Mouse (Mus musculus) midbrain, embryonic 15.5 days (tissue): ENCODE measurements around the gene Rbm33. TPM values are rescaled to one million over a fixed set of nuclear protein-coding genes. Genes with fewer than 3 reads are reported as not detected.
A peak's percentile ranks its signal among the peaks of the same experiment; 100 is the strongest.

Experiments
- ATAC-seq: fragments of 200-750 bp; cut with Nextera tagmentation; replicated peaks from 2 replicates; pipeline ENCODE4 v1.8.0; 2017; ENCODE audit warnings: moderate TSS enrichment
- H3K27ac ChIP-seq: fragments of 300-500 bp; sonication (generic); 2 replicates; pipeline ENCODE4 v1.5.1; 2015; ENCODE audit warnings: mild to moderate bottlenecking, inconsistent platforms
- H3K27me3 ChIP-seq: fragments of 300-500 bp; sonication (generic); replicated peaks from 2 replicates; pipeline ENCODE4 v1.6.1; 2015; ENCODE audit warnings: inconsistent platforms
- H3K36me3 ChIP-seq: fragments of 300-500 bp; sonication (generic); replicated peaks from 2 replicates; pipeline ENCODE4 v1.6.1; 2015; ENCODE audit warnings: inconsistent platforms
- H3K4me1 ChIP-seq: fragments of 300-500 bp; sonication (generic); 2 replicates; pipeline ENCODE4 v1.6.1; 2015; ENCODE audit warnings: inconsistent platforms
- H3K4me2 ChIP-seq: fragments of 300-500 bp; sonication (generic); 2 replicates; pipeline ENCODE4 v1.6.1; 2015; ENCODE audit warnings: inconsistent platforms, mild to moderate bottlenecking, moderate library complexity
- H3K4me3 ChIP-seq: fragments of 300-500 bp; sonication (generic); 2 replicates; pipeline ENCODE4 v1.5.1; 2015; ENCODE audit warnings: mild to moderate bottlenecking, inconsistent platforms
- H3K9ac ChIP-seq: fragments of 300-500 bp; sonication (generic); 2 replicates; pipeline ENCODE4 v1.6.1; 2015; ENCODE audit warnings: mild to moderate bottlenecking, inconsistent platforms
- H3K9me3 ChIP-seq: fragments of 300-500 bp; sonication (generic); 2 replicates; pipeline ENCODE4 v1.6.1; 2016; ENCODE audit warnings: inconsistent platforms
- WGBS: fragments of 180-500 bp; shearing (Covaris S2); methylation state at CpG from one replicate; pipeline ENCODE4 v1.1.7; 2015; ENCODE audit warnings: mixed read lengths; 5-methylcytosine and 5-hydroxymethylcytosine counted together
- polyA plus RNA-seq: library from polyadenylated mRNA; unstranded; fragments of >200 nt; fragmentation: Nextera tagmentation; extraction: Ambion mirVana; gene quantifications from 2 replicates; pipeline ENCODE4 v1.2.1, GENCODE M21; 2015

The Rbm33 gene
- polyA plus RNA-seq, 1 experiment from 2014 or later: 18.6 TPM

DNA sequence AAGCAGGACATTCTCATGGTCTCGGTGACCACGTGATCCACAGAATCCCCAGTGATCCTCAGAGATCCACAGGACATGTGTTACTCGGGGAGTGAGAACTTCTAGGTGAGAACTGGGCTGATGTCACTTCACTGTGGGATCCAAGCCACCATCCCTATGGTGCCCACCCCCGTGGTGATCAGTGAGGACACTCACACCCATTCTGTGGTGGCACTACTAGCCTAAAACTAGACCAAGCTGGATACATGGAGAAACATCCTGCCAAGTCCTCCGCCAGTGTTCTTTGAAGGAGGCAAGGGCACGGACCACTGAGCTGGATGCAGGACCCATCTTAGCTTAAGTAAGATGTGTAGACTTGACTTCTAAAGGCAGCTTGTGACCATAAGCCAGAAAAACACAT lies 17.6 kb upstream of the Rbm33 start:
- ATAC-seq: no peak
- Histone ChIP-seq H3K4me3 (no peak overlapping the region), H3K9me3 (no peaks in the 10 kb centered on the region), H3K9ac (no peak overlapping the region), H3K36me3 (no peaks in the 10 kb centered on the region), H3K4me1 (no peaks in the 10 kb centered on the region), H3K27me3 (no peaks in the 10 kb centered on the region; the same call in 1 of the 2 replicates), H3K4me2 (no peak overlapping the region), H3K27ac (no peak overlapping the region)
- 85% methylated on average over 6 of the region's 6 CpGs for WGBS

DNA sequence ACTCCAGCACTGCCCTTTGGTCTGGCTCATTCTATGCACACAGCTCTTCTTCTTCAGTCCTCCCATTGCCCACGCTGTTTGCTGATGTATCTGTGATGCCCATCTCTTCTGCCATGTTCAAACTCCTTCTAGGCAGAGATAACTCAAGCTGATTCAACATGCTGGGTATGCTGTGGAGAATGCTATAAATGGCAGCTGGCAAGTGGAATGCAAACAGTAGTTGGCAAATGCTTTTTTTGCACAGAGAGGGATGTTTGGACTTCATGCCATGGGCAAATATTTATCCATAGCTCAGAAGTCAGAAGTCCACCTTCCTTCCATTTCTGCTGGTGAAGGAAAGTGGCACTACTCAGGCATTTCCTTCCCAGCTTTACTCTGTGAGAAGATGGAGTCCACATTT lies 14.2 kb upstream of the Rbm33 start:
- Histone ChIP-seq H3K4me3 (no peak overlapping the region), H3K36me3 (no peaks in the 10 kb centered on the region), H3K4me2 (no peak overlapping the region), H3K27me3 (no peaks in the 10 kb centered on the region), H3K9me3 (no peaks in the 10 kb centered on the region), H3K4me1 (no peaks in the 10 kb centered on the region), H3K9ac (no peak overlapping the region), H3K27ac (no peak overlapping the region)
- WGBS: 79% methylated on average over 1 of the region's 1 CpGs
- no peak for ATAC-seq

DNA sequence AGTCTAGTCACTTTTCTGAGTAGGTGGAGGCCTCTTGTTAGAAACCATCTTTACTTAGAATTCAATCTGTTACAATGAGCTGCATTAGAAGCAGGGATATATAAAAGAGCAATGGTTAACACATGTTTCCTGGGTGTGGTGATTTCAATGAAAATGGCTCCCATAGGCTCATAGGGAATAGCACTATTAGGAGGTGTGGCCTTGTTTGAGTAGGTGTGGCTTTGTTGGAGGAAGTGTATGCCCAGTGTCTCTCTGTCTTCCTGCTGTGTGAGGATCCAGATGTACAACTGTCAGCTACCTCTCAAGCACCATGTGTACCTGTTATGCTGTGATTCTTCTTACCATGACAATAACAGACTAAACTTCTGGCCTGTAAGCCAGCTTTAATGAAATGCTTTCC lies 12.4 kb upstream of the Rbm33 start:
- Histone ChIP-seq H3K27me3 (no peaks in the 10 kb centered on the region), H3K9me3 (no peaks in the 10 kb centered on the region), H3K36me3 (no peaks in the 10 kb centered on the region), H3K4me1 (no peaks in the 10 kb centered on the region), H3K27ac (no peak overlapping the region), H3K4me3 (no peak overlapping the region), H3K9ac (no peak overlapping the region), H3K4me2 (no peak overlapping the region)
- ATAC-seq: no peak

DNA sequence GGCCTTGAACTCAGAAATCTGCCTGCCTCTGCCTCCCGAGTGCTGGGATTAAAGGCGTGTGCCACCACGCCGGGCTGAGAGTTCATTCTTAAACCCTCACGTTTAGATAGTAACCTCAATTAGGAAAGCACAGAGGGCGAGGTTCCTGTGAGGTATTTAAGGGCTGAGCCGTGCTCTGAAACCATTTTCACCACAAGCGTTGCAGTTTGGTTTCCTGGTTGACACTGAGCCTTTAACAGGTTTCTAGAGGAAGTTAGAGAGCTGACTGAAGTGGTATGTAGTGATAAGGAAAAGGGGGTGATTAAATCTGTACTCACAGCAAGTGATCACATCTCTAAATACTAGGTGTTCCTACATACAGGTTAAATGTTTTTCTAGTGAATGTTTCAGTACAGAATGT lies 1.4 kb upstream of the Rbm33 start:
- no peak overlapping the region for H3K27ac ChIP-seq
- H3K27me3 ChIP-seq: no peaks in the 10 kb centered on the region
- peaks cover 28% of the 10 kb centered on the region for H3K4me1 ChIP-seq
- 84% methylated on average over 8 of the region's 8 CpGs for WGBS
- no peaks in the 10 kb centered on the region for H3K36me3 ChIP-seq
- no peak for ATAC-seq
- no peaks in the 10 kb centered on the region for H3K9me3 ChIP-seq
- H3K4me2 ChIP-seq: no peak overlapping the region
- H3K9ac ChIP-seq: no peak overlapping the region
- no peak overlapping the region for H3K4me3 ChIP-seq

DNA sequence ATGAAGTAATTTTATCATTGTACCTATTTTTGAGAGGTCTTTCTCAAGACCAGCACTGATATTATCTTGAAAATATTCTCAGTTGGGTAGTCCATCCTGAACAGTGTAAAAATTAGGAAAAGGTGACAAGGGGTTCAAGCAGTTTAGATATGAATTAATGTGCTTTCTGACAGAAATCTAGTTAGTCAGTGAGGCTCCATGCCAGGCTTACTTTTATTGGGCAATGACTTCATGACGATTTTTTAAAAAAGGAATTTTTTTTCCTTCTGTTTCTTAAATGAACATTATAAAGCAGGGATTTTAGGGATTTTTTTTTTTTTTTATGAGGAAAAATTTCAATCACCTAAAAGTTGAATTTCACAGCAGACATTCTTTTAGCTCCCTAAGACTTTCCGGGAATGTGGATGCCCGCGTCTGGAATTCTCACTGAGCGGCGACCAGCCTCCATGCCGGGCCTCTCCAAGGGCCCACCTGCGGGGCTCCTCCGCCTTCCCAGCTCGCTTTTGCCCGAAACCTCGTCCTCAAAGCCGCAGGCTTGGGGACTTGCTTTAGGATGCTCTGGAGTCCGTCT lies 685 bp upstream of the Rbm33 start:
- H3K36me3 ChIP-seq: no peaks in the 10 kb centered on the region
- H3K4me3 ChIP-seq: peak overlapping the region; percentile 94
- H3K9ac ChIP-seq: peak overlapping the region; percentile 94
- peak overlapping the region; percentile 100 for H3K27ac ChIP-seq
- peaks cover 35% of the 10 kb centered on the region for H3K4me1 ChIP-seq
- no peaks in the 10 kb centered on the region for H3K9me3 ChIP-seq
- no peaks in the 10 kb centered on the region for H3K27me3 ChIP-seq
- peak overlapping the region; percentile 67 for H3K4me2 ChIP-seq
- no peak; the same call in 1 of the 2 replicates for ATAC-seq
- whole genome bisulfite sequencing: under 1% methylated on average over 14 of the region's 14 CpGs

DNA sequence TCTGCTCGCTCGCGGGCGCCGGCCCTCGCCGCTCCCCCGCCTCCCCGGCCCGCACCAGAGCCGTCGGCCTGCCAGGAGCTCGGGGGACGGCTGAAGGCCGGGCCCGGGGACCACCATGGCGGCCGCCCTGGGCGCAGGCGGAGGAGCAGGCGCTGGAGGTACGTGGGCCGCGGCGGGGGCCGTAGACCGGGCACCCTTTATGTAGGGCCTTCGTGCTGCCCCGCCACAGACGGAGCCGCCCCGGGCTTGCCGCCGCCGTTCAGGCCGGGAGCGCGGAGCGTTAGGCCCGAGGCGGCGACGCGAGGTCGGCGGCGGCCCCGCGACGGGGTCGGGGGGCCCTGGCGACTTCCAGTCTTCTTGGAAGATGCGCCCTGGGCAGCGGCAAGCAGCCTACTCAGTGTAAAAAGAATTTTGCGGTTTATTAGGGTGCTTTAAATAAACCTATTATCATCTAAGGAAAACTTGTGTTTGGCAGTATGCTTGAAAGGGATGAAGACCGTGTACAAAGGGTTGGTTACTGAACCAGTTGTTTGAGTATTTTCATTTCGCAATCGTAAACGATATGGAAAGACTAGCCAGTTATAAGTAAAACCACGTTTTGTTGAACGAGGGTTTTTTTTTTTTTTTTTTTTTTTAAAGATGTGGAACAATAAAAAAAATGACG lies 464 bp downstream of the Rbm33 start:
- peak; percentile 82 for ATAC-seq
- H3K27me3 ChIP-seq: no peaks in the 10 kb centered on the region
- WGBS: under 1% methylated on average over 62 of the region's 62 CpGs
- H3K4me2 ChIP-seq: peak overlapping the region; percentile 67
- H3K9ac ChIP-seq: peak overlapping the region; percentile 94
- H3K27ac ChIP-seq: peak overlapping the region; percentile 100
- H3K4me1 ChIP-seq: peaks cover 40% of the 10 kb centered on the region
- peak overlapping the region; percentile 94 for H3K4me3 ChIP-seq
- no peaks in the 10 kb centered on the region for H3K36me3 ChIP-seq
- H3K9me3 ChIP-seq: no peaks in the 10 kb centered on the region

DNA sequence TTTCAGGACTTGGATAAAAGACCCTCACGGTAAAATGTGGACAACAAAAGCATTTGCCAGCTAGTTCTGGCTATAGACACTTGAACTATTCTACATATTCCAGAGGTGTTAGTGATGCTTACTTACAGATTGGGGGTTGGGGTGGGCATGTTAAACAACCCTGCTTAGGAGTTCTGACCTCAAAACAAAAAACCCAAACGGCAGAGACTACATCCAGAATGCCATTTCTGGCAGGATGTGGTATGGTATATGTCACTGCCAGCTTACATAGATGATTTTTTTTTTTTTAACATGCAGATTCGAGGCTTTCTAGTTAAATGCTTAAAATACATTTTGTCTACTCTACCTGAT lies 971 bp downstream of the Rbm33 start:
- Histone ChIP-seq H3K4me2 (peak overlapping the region; percentile 67), H3K4me3 (peak overlapping the region; percentile 94), H3K4me1 (peaks cover 40% of the 10 kb centered on the region), H3K36me3 (no peaks in the 10 kb centered on the region), H3K27ac (peak overlapping the region; percentile 100; the same call in 1 of the 2 replicates), H3K27me3 (no peaks in the 10 kb centered on the region), H3K9me3 (no peaks in the 10 kb centered on the region), H3K9ac (peak overlapping the region; percentile 94)
- 2% methylated on average over 3 of the region's 3 CpGs for WGBS
- ATAC-seq: no peak

DNA sequence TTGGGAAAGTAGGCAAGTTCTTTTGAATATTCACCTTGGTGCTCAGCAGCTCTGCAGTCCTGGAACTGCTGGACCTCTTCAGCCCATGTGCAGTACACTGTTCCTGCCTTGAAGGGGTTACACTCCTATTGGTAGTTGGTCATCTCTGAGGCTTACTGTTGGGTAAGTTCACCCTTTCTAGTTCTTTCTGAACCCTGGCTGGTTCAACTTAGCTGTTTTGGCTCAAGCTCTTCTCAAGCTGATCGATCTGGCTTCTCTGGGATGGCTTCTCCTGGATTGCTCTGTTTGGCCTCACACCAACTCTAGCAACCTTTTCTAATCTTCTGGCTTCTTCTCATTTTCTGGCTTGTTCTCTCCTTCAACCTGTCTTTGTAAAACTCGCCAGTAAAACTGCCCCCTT lies 1.8 kb downstream of the Rbm33 start:
- no peak for ATAC-seq
- H3K9ac ChIP-seq: peak overlapping the region; percentile 94; the same call in 1 of the 2 replicates
- 60% methylated on average over 2 of the region's 2 CpGs for WGBS

DNA sequence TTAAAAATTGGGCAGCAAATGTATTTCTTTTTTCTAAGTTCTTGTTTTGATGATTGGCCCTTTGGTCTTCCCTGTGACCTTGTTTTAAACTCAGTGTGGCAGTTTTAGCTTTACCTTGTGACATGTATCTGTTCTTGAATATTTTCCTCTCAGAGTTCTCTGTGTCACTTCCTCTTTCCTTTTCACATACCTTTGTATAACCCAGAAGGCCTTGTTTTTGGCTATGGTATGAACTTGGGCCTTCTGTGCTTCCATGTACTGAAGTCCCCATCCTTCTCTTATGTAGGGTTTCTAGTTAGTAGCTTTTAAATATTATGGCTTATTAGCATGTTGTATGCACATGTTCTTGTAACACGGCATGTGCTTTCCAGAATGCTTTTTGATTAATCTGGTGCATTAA lies 4.8 kb downstream of the Rbm33 start:
- ATAC-seq: no peak
- H3K4me3 ChIP-seq: no peak overlapping the region
- no peak overlapping the region for H3K9ac ChIP-seq
- WGBS: 94% methylated on average over 1 of the region's 1 CpGs
- H3K9me3 ChIP-seq: no peaks in the 10 kb centered on the region
- no peak overlapping the region for H3K27ac ChIP-seq
- H3K36me3 ChIP-seq: no peaks in the 10 kb centered on the region
- H3K27me3 ChIP-seq: no peaks in the 10 kb centered on the region
- peaks cover 53% of the 10 kb centered on the region for H3K4me1 ChIP-seq
- H3K4me2 ChIP-seq: no peak overlapping the region

More for the DNA sequence above, 1.8 kb downstream of the Rbm33 start:
- peaks cover 40% of the 10 kb centered on the region for H3K4me1 ChIP-seq
- H3K9me3 ChIP-seq: no peaks in the 10 kb centered on the region
- peak overlapping the region; percentile 67 for H3K4me2 ChIP-seq
- H3K4me3 ChIP-seq: peak overlapping the region; percentile 94
- no peaks in the 10 kb centered on the region for H3K27me3 ChIP-seq
- no peaks in the 10 kb centered on the region for H3K36me3 ChIP-seq
- no peak overlapping the region for H3K27ac ChIP-seq

DNA sequence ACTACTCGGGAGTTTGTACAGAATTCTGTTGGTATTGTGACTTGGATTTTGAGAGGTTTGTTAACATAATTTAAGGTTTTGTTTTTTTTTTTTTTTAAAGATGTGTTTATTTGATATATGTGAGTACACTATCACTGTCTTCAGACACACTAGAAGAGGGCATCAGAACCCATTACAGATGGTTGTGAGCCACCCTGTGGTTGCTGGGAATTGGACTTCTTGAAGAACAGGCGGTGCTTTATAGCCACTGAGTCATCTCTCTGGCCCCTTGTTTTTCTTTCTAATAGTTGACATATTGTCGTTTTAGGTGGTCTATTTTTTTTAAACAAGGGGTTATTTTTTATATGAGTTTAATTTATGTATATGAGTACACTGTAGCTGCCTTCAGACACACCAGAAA lies 5.3 kb downstream of the Rbm33 start:
- Histone ChIP-seq H3K9me3 (no peaks in the 10 kb centered on the region), H3K36me3 (no peaks in the 10 kb centered on the region), H3K4me1 (peaks cover 57% of the 10 kb centered on the region)

DNA sequence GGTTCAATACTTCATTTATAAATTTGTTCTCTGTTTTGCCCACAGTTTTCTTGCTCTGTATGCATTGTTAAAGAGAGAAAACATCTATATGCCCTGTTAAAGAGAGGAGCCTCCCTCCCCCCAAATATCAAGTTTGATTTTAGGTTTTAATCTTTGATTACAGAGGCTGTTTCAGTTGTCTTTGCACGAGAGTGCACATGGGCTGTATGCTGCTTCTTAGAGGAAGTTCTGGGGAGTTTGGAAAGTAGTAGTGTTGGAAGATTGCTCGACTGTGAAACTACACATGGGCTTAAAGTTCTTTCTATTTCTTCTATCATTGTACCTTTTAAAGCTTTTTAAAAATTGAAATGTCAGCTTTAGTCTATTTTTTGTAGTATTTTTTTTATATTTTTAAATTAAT lies 6.9 kb downstream of the Rbm33 start:
- Histone ChIP-seq H3K36me3 (no peaks in the 10 kb centered on the region), H3K27ac (no peak overlapping the region), H3K9me3 (no peaks in the 10 kb centered on the region), H3K4me3 (no peak overlapping the region), H3K4me2 (no peak overlapping the region), H3K27me3 (no peaks in the 10 kb centered on the region), H3K4me1 (peaks cover 51% of the 10 kb centered on the region), H3K9ac (no peak overlapping the region)
- WGBS: 80% methylated on average over 2 of the region's 2 CpGs
- ATAC-seq: no peak

More for the DNA sequence above, 5.3 kb downstream of the Rbm33 start:
- no peak overlapping the region for H3K27ac ChIP-seq
- H3K9ac ChIP-seq: no peak overlapping the region
- H3K4me2 ChIP-seq: no peak overlapping the region
- H3K27me3 ChIP-seq: no peaks in the 10 kb centered on the region
- 90% methylated on average over 3 of the region's 3 CpGs for WGBS
- no peak for ATAC-seq
- no peak overlapping the region for H3K4me3 ChIP-seq

DNA sequence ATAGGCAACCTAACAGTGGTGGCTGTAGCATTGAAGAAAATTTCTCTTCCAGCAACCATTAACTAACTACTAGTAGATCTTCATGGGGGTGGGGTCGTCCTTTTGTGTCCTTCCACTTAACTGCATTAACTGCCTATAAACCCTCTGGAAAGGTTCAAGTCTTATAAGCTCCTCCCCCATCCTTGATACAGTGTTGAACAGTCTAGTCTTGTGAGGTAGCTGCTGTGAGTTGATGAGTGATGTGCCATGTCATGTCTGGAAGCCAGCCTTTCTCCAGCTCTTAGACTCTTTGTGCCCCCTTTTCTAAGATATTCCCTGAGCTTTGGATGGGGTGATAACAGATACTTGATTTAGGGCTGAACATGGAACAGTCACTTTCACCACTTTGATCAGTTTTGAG lies 7.5 kb downstream of the Rbm33 start:
- no peaks in the 10 kb centered on the region for H3K36me3 ChIP-seq
- H3K4me1 ChIP-seq: peaks cover 45% of the 10 kb centered on the region
- H3K9me3 ChIP-seq: no peaks in the 10 kb centered on the region
- no peak overlapping the region for H3K4me3 ChIP-seq
- H3K9ac ChIP-seq: no peak overlapping the region
- no peaks in the 10 kb centered on the region for H3K27me3 ChIP-seq
- H3K4me2 ChIP-seq: no peak overlapping the region
- WGBS: 85% methylated on average over 1 of the region's 1 CpGs
- no peak overlapping the region for H3K27ac ChIP-seq
- no peak for ATAC-seq
